Mouse (Mus musculus) hindbrain, embryonic 13.5 days (tissue): Measurements from ENCODE around the gene Srsf2. TPM values are rescaled to one million over a fixed set of nuclear protein-coding genes. Genes with fewer than 3 reads are reported as not detected.

Source experiments
- ATAC-seq: fragments of 200-750 bp; cut with Nextera tagmentation; 2 replicates; pipeline ENCODE4 v1.8.0; 2017; ENCODE audit warnings: moderate TSS enrichment; ENCODE audit not compliant: low FRiP score
- H3K27ac ChIP-seq: fragments of 300-500 bp; sonication (generic); 2 replicates; pipeline ENCODE4 v1.5.1; 2015; ENCODE audit warnings: inconsistent platforms, mild to moderate bottlenecking, moderate library complexity
- H3K27me3 ChIP-seq: fragments of 300-500 bp; sonication (generic); 2 replicates; pipeline ENCODE4 v1.6.1; 2015; ENCODE audit warnings: mild to moderate bottlenecking, inconsistent platforms
- H3K36me3 ChIP-seq: fragments of 300-500 bp; sonication (generic); 2 replicates; pipeline ENCODE4 v1.6.1; 2015; ENCODE audit warnings: mild to moderate bottlenecking, inconsistent platforms
- H3K4me1 ChIP-seq: fragments of 300-500 bp; sonication (generic); replicated peaks from 2 replicates; pipeline ENCODE4 v1.6.1; 2015; ENCODE audit warnings: inconsistent platforms
- H3K4me2 ChIP-seq: fragments of 300-500 bp; sonication (generic); 2 replicates; pipeline ENCODE4 v1.6.1; 2015; ENCODE audit warnings: inconsistent platforms, mild to moderate bottlenecking, moderate library complexity
- H3K4me3 ChIP-seq: fragments of 300-500 bp; sonication (generic); 2 replicates; pipeline ENCODE4 v1.5.1; 2015; ENCODE audit warnings: mild to moderate bottlenecking, inconsistent platforms
- H3K9ac ChIP-seq: fragments of 300-500 bp; sonication (generic); 2 replicates; pipeline ENCODE4 v1.6.1; 2015; ENCODE audit warnings: mild to moderate bottlenecking, inconsistent platforms
- H3K9me3 ChIP-seq: fragments of 300-500 bp; sonication (generic); 2 replicates; pipeline ENCODE4 v1.6.1; 2016; ENCODE audit warnings: inconsistent platforms
- WGBS: fragments of 180-500 bp; shearing (Covaris S2); methylation state at CpG from one replicate; pipeline ENCODE4 v1.1.7; 2015; 5-methylcytosine and 5-hydroxymethylcytosine counted together
- polyA plus RNA-seq: library from polyadenylated mRNA; unstranded; fragments of >200 nt; fragmentation: Nextera tagmentation; extraction: Ambion mirVana; gene quantifications from 2 replicates; pipeline ENCODE4 v1.2.1, GENCODE M21; 2015

The Srsf2 gene
- polyA plus RNA-seq, 1 experiment from 2014 or later = 588 TPM

GRCm38 (mm10) chr11:116873987-116874386 is 21.1 kb upstream of the Srsf2 start:
- Histone ChIP-seq H3K4me3 (no peak overlapping the region), H3K4me1 (no peaks in the 10 kb centered on the region), H3K4me2 (no peak overlapping the region), H3K9me3 (no peaks in the 10 kb centered on the region), H3K9ac (no peak overlapping the region), H3K36me3 (peaks cover 61% of the 10 kb centered on the region), H3K27me3 (no peaks in the 10 kb centered on the region), H3K27ac (no peak overlapping the region)
- WGBS = 90% methylated on average over 20 of the region's 20 CpGs
- ATAC-seq = no peak

DNA sequence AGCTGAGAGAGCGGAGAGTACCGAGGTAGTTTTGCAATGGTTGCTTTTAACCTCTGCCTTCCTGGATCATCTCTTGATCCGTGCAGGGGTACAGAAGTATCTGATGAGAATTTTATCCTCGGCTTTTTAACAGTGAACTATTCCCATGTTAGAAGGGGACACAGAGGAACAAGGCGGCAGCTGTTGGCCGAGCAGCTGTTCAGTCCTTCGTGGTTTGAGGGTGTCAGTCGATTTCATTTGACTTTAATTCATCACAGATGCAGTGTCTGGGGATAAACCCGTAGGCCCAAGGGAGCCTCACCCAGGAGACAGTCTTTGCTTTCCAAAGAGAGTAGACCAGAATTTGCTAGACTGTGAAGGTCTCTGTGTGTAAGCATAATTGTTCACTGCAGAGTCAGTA is 18.6 kb upstream of the Srsf2 start:
- ATAC-seq = no peak
- no peaks in the 10 kb centered on the region for H3K4me1 ChIP-seq
- no peak overlapping the region for H3K27ac ChIP-seq
- peaks cover 83% of the 10 kb centered on the region for H3K36me3 ChIP-seq
- H3K4me2 ChIP-seq = no peak overlapping the region
- 89% methylated on average over 9 of the region's 9 CpGs for WGBS
- no peaks in the 10 kb centered on the region for H3K9me3 ChIP-seq
- no peaks in the 10 kb centered on the region for H3K27me3 ChIP-seq
- H3K4me3 ChIP-seq = no peak overlapping the region
- H3K9ac ChIP-seq = no peak overlapping the region

DNA sequence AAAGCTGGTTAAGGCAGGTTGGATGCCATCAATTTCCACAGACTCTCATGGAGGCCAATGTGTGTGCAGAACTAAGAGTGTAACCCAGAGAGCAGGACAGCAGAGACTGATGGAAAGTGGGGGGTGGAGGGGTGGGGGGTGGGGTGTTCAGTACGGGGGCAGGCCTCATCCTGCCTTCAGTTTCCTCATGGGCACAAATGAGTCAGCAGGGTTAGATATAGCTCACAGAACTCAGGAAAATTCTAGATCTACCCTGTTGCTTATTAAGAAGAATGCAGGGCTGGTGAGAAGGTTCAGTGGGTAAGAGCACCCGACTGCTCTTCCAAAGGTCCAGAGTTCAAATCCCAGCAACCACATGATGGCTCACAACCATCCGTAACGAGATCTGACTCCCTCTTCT is 16.7 kb upstream of the Srsf2 start:
- no peak for ATAC-seq
- Histone ChIP-seq H3K9me3 (no peaks in the 10 kb centered on the region), H3K27ac (no peak overlapping the region), H3K27me3 (no peaks in the 10 kb centered on the region), H3K36me3 (peaks cover 90% of the 10 kb centered on the region), H3K9ac (no peak overlapping the region), H3K4me3 (no peak overlapping the region), H3K4me2 (no peak overlapping the region), H3K4me1 (no peaks in the 10 kb centered on the region)
- 82% methylated on average over 4 of the region's 4 CpGs for WGBS

- no peak overlapping the region for H3K9ac ChIP-seq
- peaks cover 90% of the 10 kb centered on the region for H3K36me3 ChIP-seq
- H3K4me1 ChIP-seq = no peaks in the 10 kb centered on the region
- no peak overlapping the region for H3K4me3 ChIP-seq
- no peaks in the 10 kb centered on the region for H3K27me3 ChIP-seq
- no peak overlapping the region for H3K27ac ChIP-seq
- 96% methylated on average over 8 of the region's 8 CpGs for WGBS
- H3K9me3 ChIP-seq = no peaks in the 10 kb centered on the region
- no peak for ATAC-seq
- no peak overlapping the region for H3K4me2 ChIP-seq
Measured at GRCm38 (mm10) chr11:116869223-116869622, 16.3 kb upstream of the Srsf2 start.

DNA sequence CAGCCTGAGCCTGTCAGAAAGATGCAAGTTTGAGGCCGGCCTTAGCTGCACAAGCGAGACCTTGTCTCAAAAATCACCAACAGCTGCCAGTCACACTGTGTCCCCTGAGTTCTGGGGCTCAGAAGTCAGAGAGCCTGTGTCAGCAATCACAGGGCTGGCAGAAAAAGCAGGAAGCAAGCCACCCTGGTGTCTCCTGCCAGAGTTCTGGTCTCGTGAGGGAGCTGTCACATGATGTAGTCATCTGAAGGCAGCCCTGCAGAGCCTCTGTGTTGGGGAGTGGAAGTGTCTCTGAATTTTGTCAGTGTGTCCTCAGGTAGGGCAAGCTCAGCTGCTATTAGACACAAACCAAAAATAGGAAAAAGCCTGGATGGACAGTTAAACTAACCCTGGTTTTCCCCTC is 15.2 kb upstream of the Srsf2 start:
- WGBS = 80% methylated on average over 3 of the region's 3 CpGs
- Histone ChIP-seq H3K27me3 (no peaks in the 10 kb centered on the region), H3K4me2 (no peak overlapping the region), H3K9me3 (no peaks in the 10 kb centered on the region), H3K4me3 (no peak overlapping the region), H3K36me3 (peaks cover 90% of the 10 kb centered on the region), H3K9ac (no peak overlapping the region), H3K4me1 (no peaks in the 10 kb centered on the region), H3K27ac (no peak overlapping the region)
- ATAC-seq = no peak

- H3K9me3 ChIP-seq = no peaks in the 10 kb centered on the region
- H3K27me3 ChIP-seq = no peaks in the 10 kb centered on the region
- H3K4me3 ChIP-seq = no peak overlapping the region
- H3K4me2 ChIP-seq = no peak overlapping the region
- H3K36me3 ChIP-seq = peaks cover 91% of the 10 kb centered on the region
- WGBS = 77% methylated on average over 12 of the region's 12 CpGs
- 0 out of 2 replicates have a peak, but pooled peaks cover 5% of the 10 kb centered on the region for H3K4me1 ChIP-seq
- no peak for ATAC-seq
- no peak overlapping the region for H3K9ac ChIP-seq
- no peak overlapping the region for H3K27ac ChIP-seq
Measured at GRCm38 (mm10) chr11:116865945-116866585, 13.2 kb upstream of the Srsf2 start.

DNA sequence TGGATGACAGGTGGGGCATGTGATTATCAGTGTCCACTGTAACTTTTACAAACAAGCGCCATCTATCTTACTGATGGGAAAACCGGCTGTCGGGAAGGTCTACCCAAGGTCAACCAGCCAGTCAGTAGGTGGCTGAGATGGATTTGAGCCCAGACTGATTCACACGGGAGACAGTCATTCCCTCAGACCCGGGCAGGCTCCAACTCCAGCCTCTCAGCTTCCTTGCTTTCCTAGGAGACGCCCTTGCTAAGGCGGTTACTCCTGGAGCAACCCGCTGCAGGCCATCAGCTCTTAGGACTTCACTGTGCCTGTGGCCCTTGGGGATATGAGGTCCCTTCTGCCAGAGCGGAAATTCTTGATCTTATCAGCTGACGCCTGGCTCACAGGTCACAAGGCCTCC is 11.6 kb upstream of the Srsf2 start:
- H3K9me3 ChIP-seq = no peaks in the 10 kb centered on the region
- no peak overlapping the region for H3K27ac ChIP-seq
- no peak overlapping the region for H3K9ac ChIP-seq
- H3K4me3 ChIP-seq = no peak overlapping the region
- H3K36me3 ChIP-seq = peaks cover 95% of the 10 kb centered on the region
- 91% methylated on average over 10 of the region's 10 CpGs for WGBS
- no peak for ATAC-seq
- no peak overlapping the region for H3K4me2 ChIP-seq
- 0 out of 2 replicates have a peak, but pooled peaks cover 5% of the 10 kb centered on the region for H3K4me1 ChIP-seq
- H3K27me3 ChIP-seq = no peaks in the 10 kb centered on the region

GRCm38 (mm10) chr11:116857183-116857850 is 4.4 kb upstream of the Srsf2 start:
- Histone ChIP-seq H3K27ac (no peak overlapping the region), H3K9me3 (no peaks in the 10 kb centered on the region), H3K4me2 (no peak overlapping the region), H3K9ac (no peak overlapping the region), H3K4me3 (no peak overlapping the region), H3K27me3 (no peaks in the 10 kb centered on the region), H3K4me1 (peaks cover 24% of the 10 kb centered on the region), H3K36me3 (peaks cover 39% of the 10 kb centered on the region)
- 85% methylated on average over 12 of the region's 12 CpGs for WGBS
- no peak for ATAC-seq

GRCm38 (mm10) chr11:116854279-116854678 is 1.4 kb upstream of the Srsf2 start:
- H3K4me3 ChIP-seq = peak overlapping the region; percentile 94
- H3K9ac ChIP-seq = peak overlapping the region; percentile 97
- H3K27ac ChIP-seq = peak overlapping the region; percentile 97; the same call in 1 of the 2 replicates
- ATAC-seq = no peak
- peaks cover 36% of the 10 kb centered on the region for H3K4me1 ChIP-seq
- no peaks in the 10 kb centered on the region for H3K27me3 ChIP-seq
- H3K4me2 ChIP-seq = peak overlapping the region; percentile 94
- H3K9me3 ChIP-seq = no peaks in the 10 kb centered on the region
- peaks cover 20% of the 10 kb centered on the region for H3K36me3 ChIP-seq
- 45% methylated on average over 10 of the region's 10 CpGs for WGBS

GRCm38 (mm10) chr11:116853512-116853928 is 626 bp upstream of the Srsf2 start:
- peaks cover 20% of the 10 kb centered on the region for H3K36me3 ChIP-seq
- peaks cover 36% of the 10 kb centered on the region for H3K4me1 ChIP-seq
- ATAC-seq = peak; percentile 93
- H3K4me2 ChIP-seq = peak overlapping the region; percentile 94
- no peaks in the 10 kb centered on the region for H3K9me3 ChIP-seq
- H3K4me3 ChIP-seq = peak overlapping the region; percentile 94
- H3K9ac ChIP-seq = peak overlapping the region; percentile 97
- H3K27ac ChIP-seq = peak overlapping the region; percentile 97
- WGBS = under 1% methylated on average over 36 of the region's 36 CpGs
- H3K27me3 ChIP-seq = no peaks in the 10 kb centered on the region

GRCm38 (mm10) chr11:116852291-116852890 is 503 bp downstream of the Srsf2 start, which contains the start of gene Mfsd11:
Mfsd11 (plus strand) TSS chr11:116852440.
- ATAC-seq = peak; percentile 43
- peak within 1 kb of the TSS; percentile 94 for H3K4me2 ChIP-seq
- H3K4me3 ChIP-seq = peak within 1 kb of the TSS; percentile 94
- H3K27ac ChIP-seq = peak within 1 kb of the TSS; percentile 97
- peaks cover 36% of the 10 kb centered on the region for H3K4me1 ChIP-seq
- no peaks in the 10 kb centered on the region for H3K9me3 ChIP-seq
- peaks cover 30% of the 10 kb centered on the region for H3K36me3 ChIP-seq
- peak within 1 kb of the TSS; percentile 97 for H3K9ac ChIP-seq
- no peaks in the 10 kb centered on the region for H3K27me3 ChIP-seq
- WGBS = under 1% methylated on average over 65 of the region's 91 CpGs

GRCm38 (mm10) chr11:116851576-116852290 is 1.2 kb downstream of the Srsf2 start:
- ATAC-seq = 0 out of 2 replicates have a peak, but pooled peaks have one; percentile 0
- no peaks in the 10 kb centered on the region for H3K9me3 ChIP-seq
- peak overlapping the region; percentile 94 for H3K4me2 ChIP-seq
- peaks cover 36% of the 10 kb centered on the region for H3K4me1 ChIP-seq
- peak overlapping the region; percentile 97 for H3K27ac ChIP-seq
- no peaks in the 10 kb centered on the region for H3K27me3 ChIP-seq
- peak overlapping the region; percentile 97 for H3K9ac ChIP-seq
- H3K4me3 ChIP-seq = peak overlapping the region; percentile 94
- peaks cover 31% of the 10 kb centered on the region for H3K36me3 ChIP-seq
- WGBS = under 1% methylated on average over 29 of the region's 29 CpGs
